Mouse (Mus musculus): ENCODE measurements around the gene Gjb1.

- TF ChIP-seq CTCF (IDR thresholded peaks at IDR 0.05; ENCODE audit: extremely low read depth, insufficient read length, insufficient replicate concordance, low read depth, low read length), result no peak
- no peak for TF ChIP-seq POLR2A (IDR thresholded peaks at IDR 0.05; ENCODE audit: low read depth, low read length)
These were observed 18.2 kb downstream of the Gjb1 start for GRCm38 (mm10) chrX:101394341-101394740.

Measured in small intestine, adult 2 months (tissue).